Mouse (Mus musculus) embryonic facial prominence, embryonic 12.5 days (tissue): ENCODE measurements at regions not wholly inside any gene's neighbourhood (a gene's known extent, or its start where the extent isn't known, plus 50 kb on each side); places are given as distances from the start of the nearest gene placed in this dataset.

Experiments used
- ATAC-seq: fragments of 200-750 bp; cut with Nextera tagmentation; 2 replicates; pipeline ENCODE4 v1.8.0; 2017; ENCODE audit not compliant: insufficient number of reproducible peaks, insufficient read depth, low FRiP score, low TSS enrichment
- H3K27ac ChIP-seq: fragments of 300-500 bp; sonication (generic); 2 replicates; pipeline ENCODE4 v1.5.1; 2016; ENCODE audit warnings: mild to moderate bottlenecking
- H3K27me3 ChIP-seq: fragments of 300-500 bp; sonication (generic); 2 replicates; pipeline ENCODE4 v1.6.1; 2016; ENCODE audit warnings: mild to moderate bottlenecking, moderate library complexity
- H3K36me3 ChIP-seq: fragments of 300-500 bp; sonication (generic); 2 replicates; pipeline ENCODE4 v1.6.1; 2016; ENCODE audit warnings: mild to moderate bottlenecking
- H3K4me1 ChIP-seq: fragments of 300-500 bp; sonication (generic); 2 replicates; pipeline ENCODE4 v1.6.1; 2016
- H3K4me2 ChIP-seq: fragments of 300-500 bp; sonication (generic); replicated peaks from 2 replicates; pipeline ENCODE4 v1.6.1; 2016; ENCODE audit warnings: mild to moderate bottlenecking, moderate library complexity
- H3K4me3 ChIP-seq: fragments of 300-500 bp; sonication (generic); 2 replicates; pipeline ENCODE4 v1.5.1; 2016; ENCODE audit warnings: mild to moderate bottlenecking
- H3K9ac ChIP-seq: fragments of 300-500 bp; sonication (generic); 2 replicates; pipeline ENCODE4 v1.6.1; 2016; ENCODE audit warnings: mild to moderate bottlenecking, moderate library complexity
- H3K9me3 ChIP-seq: fragments of 300-500 bp; sonication (generic); 2 replicates; pipeline ENCODE4 v1.6.1; 2016; ENCODE audit warnings: mild to moderate bottlenecking, moderate library complexity
- WGBS: fragments of 180-500 bp; shearing (Covaris S2); methylation state at CpG from one replicate; pipeline ENCODE4 v1.1.7; 2016; 5-methylcytosine and 5-hydroxymethylcytosine counted together

GRCm38 (mm10) chr12:32273474-32273873, 65.0 kb upstream of the Pik3cg start:
- WGBS = 91% methylated on average over 1 of the region's 1 CpGs
- Histone ChIP-seq H3K4me1 (no peaks in the 10 kb centered on the region), H3K9ac (no peak overlapping the region), H3K27ac (no peak overlapping the region), H3K27me3 (no peaks in the 10 kb centered on the region), H3K4me3 (no peak overlapping the region), H3K36me3 (no peaks in the 10 kb centered on the region), H3K4me2 (no peak overlapping the region), H3K9me3 (no peaks in the 10 kb centered on the region)
- ATAC-seq = no peak

DNA sequence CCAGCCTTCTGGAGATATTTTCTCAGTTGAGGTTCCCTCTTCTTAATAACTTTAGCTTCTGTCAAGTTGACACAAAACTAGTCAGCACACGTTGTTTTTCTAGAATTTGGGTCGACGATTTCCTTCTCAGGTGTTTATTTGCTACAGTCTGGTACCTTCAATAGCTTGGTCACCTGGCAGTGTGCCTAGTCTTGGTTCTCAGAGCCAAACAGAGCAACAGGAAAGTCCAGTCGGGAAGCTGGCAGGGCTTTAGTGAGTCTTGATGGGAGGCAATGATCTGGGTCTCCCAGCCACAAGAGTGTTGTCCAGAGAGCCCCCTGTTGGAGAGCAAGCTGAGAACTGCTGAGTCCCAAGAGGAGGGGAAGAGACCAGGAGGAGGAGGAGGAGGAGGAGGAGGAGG, 71.4 kb upstream of the Pik3cg start:
- Histone ChIP-seq H3K4me3 (no peak overlapping the region), H3K9ac (no peak overlapping the region), H3K4me2 (no peak overlapping the region), H3K36me3 (no peaks in the 10 kb centered on the region), H3K9me3 (no peaks in the 10 kb centered on the region), H3K27me3 (no peaks in the 10 kb centered on the region), H3K27ac (no peak overlapping the region), H3K4me1 (peaks cover 7% of the 10 kb centered on the region)
- WGBS = 78% methylated on average over 4 of the region's 4 CpGs
- ATAC-seq = no peak

GRCm38 (mm10) chr12:32280309-32280708, 71.8 kb upstream of the Pik3cg start:
- Histone ChIP-seq H3K27me3 (no peaks in the 10 kb centered on the region), H3K27ac (no peak overlapping the region), H3K4me3 (no peak overlapping the region), H3K4me2 (no peak overlapping the region), H3K36me3 (no peaks in the 10 kb centered on the region), H3K4me1 (peaks cover 7% of the 10 kb centered on the region), H3K9ac (no peak overlapping the region), H3K9me3 (no peaks in the 10 kb centered on the region)
- 78% methylated on average over 2 of the region's 2 CpGs for WGBS
- ATAC-seq = no peak

- peak; percentile 56; the same call in 1 of the 2 replicates for ATAC-seq
- 43% methylated on average over 5 of the region's 5 CpGs for WGBS
These were observed 74.1 kb upstream of the Pik3cg start for GRCm38 (mm10) chr12:32282371-32283163.

GRCm38 (mm10) chr12:32285039-32285438, 76.6 kb upstream of the Pik3cg start:
- Histone ChIP-seq H3K4me1 (peaks cover 7% of the 10 kb centered on the region), H3K9ac (no peak overlapping the region), H3K9me3 (no peaks in the 10 kb centered on the region), H3K36me3 (no peaks in the 10 kb centered on the region), H3K4me3 (no peak overlapping the region), H3K27ac (no peak overlapping the region), H3K4me2 (no peak overlapping the region), H3K27me3 (no peaks in the 10 kb centered on the region)
- ATAC-seq = no peak
- 78% methylated on average over 2 of the region's 2 CpGs for WGBS

More at GRCm38 (mm10) chr12:32282371-32283163, 74.1 kb upstream of the Pik3cg start:
- no peaks in the 10 kb centered on the region for H3K9me3 ChIP-seq
- peaks cover 7% of the 10 kb centered on the region for H3K4me1 ChIP-seq
- H3K27me3 ChIP-seq = no peaks in the 10 kb centered on the region
- H3K36me3 ChIP-seq = no peaks in the 10 kb centered on the region
- H3K9ac ChIP-seq = no peak overlapping the region
- no peak overlapping the region for H3K4me2 ChIP-seq
- peak overlapping the region; percentile 85 for H3K27ac ChIP-seq
- no peak overlapping the region for H3K4me3 ChIP-seq

GRCm38 (mm10) chr12:32286652-32287051, 78.2 kb upstream of the Pik3cg start:
- ATAC-seq = no peak
- Histone ChIP-seq H3K27me3 (no peaks in the 10 kb centered on the region), H3K4me3 (no peak overlapping the region), H3K4me1 (peaks cover 7% of the 10 kb centered on the region), H3K4me2 (no peak overlapping the region), H3K9me3 (no peaks in the 10 kb centered on the region), H3K27ac (no peak overlapping the region), H3K9ac (no peak overlapping the region), H3K36me3 (no peaks in the 10 kb centered on the region)
- 26% methylated on average over 5 of the region's 5 CpGs for WGBS

DNA sequence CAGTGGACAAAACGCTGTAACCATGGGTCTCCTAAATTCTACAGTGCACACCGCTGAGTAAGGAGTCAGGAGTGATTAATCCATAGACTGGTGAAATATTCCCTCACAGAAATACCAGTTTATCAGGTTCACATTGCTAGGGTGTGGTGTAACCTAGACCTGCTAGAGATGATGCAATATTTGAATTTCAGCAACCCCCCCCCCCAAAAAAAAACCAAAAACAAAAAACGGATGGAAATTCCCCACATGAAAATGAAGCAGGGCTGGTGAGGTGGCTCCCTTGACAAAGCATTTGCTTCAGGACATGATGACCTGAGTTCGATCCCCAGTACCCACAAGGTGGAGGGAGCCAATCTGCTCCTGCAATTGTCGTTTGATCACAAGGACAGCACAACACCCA, 82.7 kb upstream of the Pik3cg start:
- H3K4me2 ChIP-seq = no peak overlapping the region
- H3K9me3 ChIP-seq = no peaks in the 10 kb centered on the region
- ATAC-seq = no peak
- WGBS = 81% methylated on average over 5 of the region's 5 CpGs
- no peaks in the 10 kb centered on the region for H3K36me3 ChIP-seq
- no peak overlapping the region for H3K4me3 ChIP-seq
- H3K4me1 ChIP-seq = no peaks in the 10 kb centered on the region
- H3K9ac ChIP-seq = no peak overlapping the region
- H3K27me3 ChIP-seq = no peaks in the 10 kb centered on the region
- H3K27ac ChIP-seq = no peak overlapping the region

GRCm38 (mm10) chr12:32291962-32292748, 83.7 kb upstream of the Pik3cg start:
- ATAC-seq = no peak; the same call in 1 of the 2 replicates
- peak overlapping the region; percentile 46 for H3K4me2 ChIP-seq
- no peaks in the 10 kb centered on the region for H3K27me3 ChIP-seq
- no peaks in the 10 kb centered on the region for H3K9me3 ChIP-seq
- 25% methylated on average over 18 of the region's 18 CpGs for WGBS
- H3K4me1 ChIP-seq = no peaks in the 10 kb centered on the region
- no peak overlapping the region for H3K27ac ChIP-seq
- H3K4me3 ChIP-seq = peak overlapping the region; percentile 32
- no peak overlapping the region for H3K9ac ChIP-seq
- no peaks in the 10 kb centered on the region for H3K36me3 ChIP-seq

DNA sequence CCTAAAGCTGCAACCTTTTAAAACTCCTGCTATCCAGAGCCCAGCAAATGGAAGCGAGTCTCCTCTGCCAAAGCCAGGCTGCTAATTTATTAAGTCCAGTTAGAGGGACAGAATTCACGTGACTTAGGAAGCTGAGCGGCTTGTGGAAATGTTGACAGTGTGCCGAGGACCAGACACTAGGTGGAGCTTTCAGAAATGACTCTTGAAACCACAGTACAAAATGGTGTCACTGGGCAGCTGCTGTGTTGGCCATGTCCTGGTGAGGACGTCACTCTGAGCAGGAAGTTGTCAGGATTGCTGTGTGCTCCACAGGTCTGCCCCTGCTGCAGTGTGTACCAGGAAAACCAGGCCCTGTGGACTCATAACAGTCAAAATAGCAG, 84.3 kb upstream of the Pik3cg start:
- Histone ChIP-seq H3K4me1 (no peaks in the 10 kb centered on the region), H3K9ac (no peak overlapping the region), H3K9me3 (no peaks in the 10 kb centered on the region), H3K4me2 (no peak overlapping the region), H3K27ac (no peak overlapping the region), H3K4me3 (no peak overlapping the region), H3K36me3 (no peaks in the 10 kb centered on the region), H3K27me3 (no peaks in the 10 kb centered on the region)
- no peak for ATAC-seq
- WGBS = 75% methylated on average over 5 of the region's 5 CpGs

GRCm38 (mm10) chr12:32297431-32297830, 81.1 kb upstream of the Ccdc71l start:
- H3K27ac ChIP-seq = no peak overlapping the region
- H3K4me3 ChIP-seq = no peak overlapping the region
- H3K4me2 ChIP-seq = no peak overlapping the region
- WGBS = 92% methylated on average over 7 of the region's 7 CpGs
- no peaks in the 10 kb centered on the region for H3K9me3 ChIP-seq
- H3K4me1 ChIP-seq = no peaks in the 10 kb centered on the region
- no peak overlapping the region for H3K9ac ChIP-seq
- no peak for ATAC-seq
- H3K36me3 ChIP-seq = no peaks in the 10 kb centered on the region
- no peaks in the 10 kb centered on the region for H3K27me3 ChIP-seq

GRCm38 (mm10) chr12:32299714-32300113, 78.8 kb upstream of the Ccdc71l start:
- WGBS = 79% methylated on average over 2 of the region's 2 CpGs
- H3K9me3 ChIP-seq = no peaks in the 10 kb centered on the region
- ATAC-seq = no peak

GRCm38 (mm10) chr12:32305736-32306135, 72.8 kb upstream of the Ccdc71l start:
- H3K27me3 ChIP-seq = no peaks in the 10 kb centered on the region
- H3K9me3 ChIP-seq = no peaks in the 10 kb centered on the region
- H3K9ac ChIP-seq = no peak overlapping the region
- 89% methylated on average over 5 of the region's 5 CpGs for WGBS
- H3K36me3 ChIP-seq = no peaks in the 10 kb centered on the region
- H3K4me2 ChIP-seq = no peak overlapping the region
- H3K4me3 ChIP-seq = no peak overlapping the region
- no peak overlapping the region for H3K27ac ChIP-seq
- H3K4me1 ChIP-seq = no peaks in the 10 kb centered on the region
- ATAC-seq = no peak

More at GRCm38 (mm10) chr12:32299714-32300113, 78.8 kb upstream of the Ccdc71l start:
- Histone ChIP-seq H3K4me1 (no peaks in the 10 kb centered on the region), H3K27me3 (no peaks in the 10 kb centered on the region), H3K4me3 (no peak overlapping the region), H3K4me2 (no peak overlapping the region), H3K36me3 (no peaks in the 10 kb centered on the region), H3K27ac (no peak overlapping the region), H3K9ac (no peak overlapping the region)
